Mouse (Mus musculus): Measurements from ENCODE around the gene Phf24.

Phf24 gene

GRCm38 (mm10) chr4:42916617-42917401, at the start of gene Phf24:
TSS of gene Phf24 (plus strand) at chr4:42916660.
- DNase-seq (ENCODE audit: low spot score) = no peak

GRCm38 (mm10) chr4:42867390-42867789, 49.1 kb upstream of the Phf24 start:
- no peak for DNase-seq (ENCODE audit: low spot score)

- no peak for DNase-seq (ENCODE audit: low spot score)
Measured at GRCm38 (mm10) chr4:42868193-42868592, 48.3 kb upstream of the Phf24 start.

- no peak for DNase-seq (ENCODE audit: low spot score)
Measured at GRCm38 (mm10) chr4:42870748-42871147, 45.7 kb upstream of the Phf24 start.

DNA sequence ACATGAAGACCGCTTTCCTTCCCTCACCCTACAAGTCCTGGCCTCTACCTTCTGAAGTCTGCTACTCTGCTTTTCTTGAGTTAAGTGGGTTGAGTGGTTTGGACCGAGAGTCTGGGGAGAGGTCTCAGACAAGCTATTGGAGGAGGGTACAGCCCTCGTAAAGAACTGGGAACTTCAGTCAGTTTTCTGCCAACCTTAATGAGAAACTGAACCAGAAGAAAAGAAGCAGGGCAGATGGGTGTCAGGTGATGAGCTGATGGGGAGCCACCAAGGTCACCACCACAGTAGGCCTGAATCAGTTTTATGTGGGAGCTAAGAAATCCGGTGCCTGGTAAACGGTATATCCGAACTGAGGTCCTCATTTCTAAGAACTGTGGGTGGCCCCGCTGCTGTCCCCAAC, 44.3 kb upstream of the Phf24 start:
- no peak for DNase-seq (ENCODE audit: low spot score)

- no peak for DNase-seq (ENCODE audit: low spot score)
Measured at GRCm38 (mm10) chr4:42872746-42873435, 43.6 kb upstream of the Phf24 start.

DNA sequence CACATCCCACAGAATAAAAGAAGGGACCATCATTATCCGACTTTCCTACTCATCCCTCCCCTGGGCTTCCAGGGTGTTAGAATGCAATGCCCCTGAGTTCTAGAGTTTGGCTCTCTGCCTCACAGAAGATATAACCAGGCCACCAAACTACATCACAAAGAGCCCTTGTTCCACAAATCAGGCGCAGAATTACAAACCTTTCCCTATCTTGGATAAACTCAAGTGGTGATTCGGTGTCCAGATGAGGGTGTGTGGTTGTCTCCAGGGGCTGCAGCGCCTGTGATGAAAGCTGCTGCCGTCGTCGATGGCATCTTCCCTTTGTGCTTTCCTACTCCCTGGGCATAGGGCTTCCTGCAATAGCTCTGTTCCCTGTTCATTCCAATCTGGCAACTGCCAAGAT, 42.3 kb upstream of the Phf24 start, which contains the start of gene Fam205c:
Gene Fam205c (minus strand): TSS at position 101 of the 400 bp plus-strand sequence.
- no peak for DNase-seq (ENCODE audit: low spot score)

- no peak for DNase-seq (ENCODE audit: low spot score)
Measured at GRCm38 (mm10) chr4:42876586-42877291, 39.7 kb upstream of the Phf24 start.

GRCm38 (mm10) chr4:42877657-42878056, 38.8 kb upstream of the Phf24 start:
- no peak for DNase-seq (ENCODE audit: low spot score)

DNA sequence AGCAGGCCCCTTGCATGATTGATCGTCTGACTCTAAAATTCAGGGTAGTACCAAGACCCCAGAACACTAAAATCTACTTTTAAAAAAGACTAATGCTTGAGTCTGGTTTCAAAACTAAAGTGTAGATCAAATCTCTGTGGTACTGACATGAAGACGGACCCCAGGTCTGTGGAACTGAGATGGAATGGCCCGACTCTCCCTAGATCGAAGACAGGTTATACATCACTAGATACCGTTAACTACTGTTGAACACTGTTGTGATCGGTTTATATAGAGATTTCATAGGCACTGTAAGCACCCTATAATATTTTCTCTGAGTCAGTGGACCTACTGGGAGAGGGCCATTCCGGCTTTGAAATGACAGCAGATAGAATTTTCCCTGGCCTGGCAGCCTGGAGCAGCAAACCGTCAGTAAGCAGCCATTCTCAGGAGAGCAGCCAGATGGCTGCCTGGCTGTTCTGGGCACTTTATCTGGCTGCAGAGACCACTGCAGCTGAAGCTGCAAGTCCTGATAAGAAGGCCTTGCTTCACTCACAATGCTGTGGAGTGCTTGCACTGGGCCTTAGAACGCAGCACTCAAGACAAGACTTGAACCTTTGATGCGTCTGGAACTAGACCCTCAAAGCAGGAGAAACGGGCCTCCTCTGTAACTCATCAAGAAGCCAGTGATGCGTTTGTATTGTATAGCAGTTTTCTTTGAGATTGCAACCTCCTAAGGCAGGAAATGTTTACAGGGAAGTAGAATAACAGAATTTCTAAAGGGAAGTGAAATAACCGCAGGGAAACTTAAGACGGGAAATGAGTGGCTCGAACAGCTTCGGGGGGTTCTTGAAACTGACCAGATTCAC, 36.4 kb upstream of the Phf24 start:
- no peak for DNase-seq (ENCODE audit: low spot score)

- DNase-seq (ENCODE audit: low spot score) = no peak
Measured at GRCm38 (mm10) chr4:42880677-42880948, 35.8 kb upstream of the Phf24 start.

- no peak for DNase-seq (ENCODE audit: low spot score)
Measured at GRCm38 (mm10) chr4:42886926-42887325, 29.5 kb upstream of the Phf24 start.

DNA sequence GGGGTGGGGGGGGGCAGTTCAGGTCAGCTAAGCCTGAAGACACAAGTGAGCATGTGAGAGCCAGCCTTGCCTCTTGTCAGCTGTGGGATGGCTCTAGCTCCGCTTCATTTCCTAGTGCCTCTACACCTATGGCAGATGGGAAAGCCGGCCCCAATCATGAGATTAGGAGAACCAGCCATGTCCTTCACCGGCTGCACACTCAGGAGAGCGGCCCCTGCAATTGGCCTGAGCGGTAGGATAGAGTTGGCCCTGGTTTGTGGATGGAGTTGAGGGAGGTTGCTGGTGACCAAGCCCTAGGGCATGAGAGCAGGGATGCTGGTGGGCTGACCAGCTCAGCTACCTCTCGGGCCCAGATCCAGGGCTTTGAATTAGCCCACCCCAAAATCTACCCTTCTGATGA, 27.7 kb upstream of the Phf24 start:
- DNase-seq (ENCODE audit: low spot score) = no peak

DNA sequence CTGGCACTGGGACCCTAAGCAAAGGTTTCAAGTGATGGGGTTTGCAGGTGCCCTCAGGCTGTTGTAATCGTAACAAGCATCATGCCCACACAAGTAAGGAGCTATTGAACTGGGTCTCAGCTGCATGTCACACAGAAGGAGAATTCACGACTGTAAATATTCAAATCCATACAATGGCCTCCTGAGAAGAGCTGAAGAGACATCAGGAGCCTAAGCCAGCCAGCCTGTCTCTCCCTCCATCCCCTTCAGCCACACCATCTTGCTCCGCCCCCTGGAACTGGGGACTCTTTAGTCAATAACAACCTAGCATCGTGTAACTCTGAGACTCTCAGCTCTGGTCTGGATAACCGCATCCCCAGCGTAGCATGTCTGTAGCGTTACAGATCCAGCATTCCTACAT, 25.3 kb upstream of the Phf24 start:
- no peak for DNase-seq (ENCODE audit: low spot score)

DNA sequence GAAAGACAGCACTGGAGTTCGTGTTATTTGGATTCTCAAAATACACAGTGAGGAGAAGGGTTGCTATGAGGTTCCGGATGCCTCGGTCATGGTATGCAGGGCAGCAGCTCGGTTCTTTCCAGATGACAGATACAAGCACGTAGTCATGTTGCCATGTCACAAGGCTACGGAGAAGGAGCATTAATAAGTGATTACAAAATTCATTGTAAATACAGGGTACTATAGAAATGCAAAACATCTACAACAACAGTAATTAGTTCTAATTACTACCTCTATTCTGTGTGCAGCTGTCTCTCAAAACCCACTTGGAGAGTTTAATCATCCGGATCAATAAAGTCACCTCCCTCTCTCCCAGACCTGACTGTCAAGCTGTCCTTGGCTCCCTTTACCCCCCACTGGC, 21.3 kb upstream of the Phf24 start:
- no peak for DNase-seq (ENCODE audit: low spot score)

GRCm38 (mm10) chr4:42898914-42899313, 17.5 kb upstream of the Phf24 start:
- no peak for DNase-seq (ENCODE audit: low spot score)

DNA sequence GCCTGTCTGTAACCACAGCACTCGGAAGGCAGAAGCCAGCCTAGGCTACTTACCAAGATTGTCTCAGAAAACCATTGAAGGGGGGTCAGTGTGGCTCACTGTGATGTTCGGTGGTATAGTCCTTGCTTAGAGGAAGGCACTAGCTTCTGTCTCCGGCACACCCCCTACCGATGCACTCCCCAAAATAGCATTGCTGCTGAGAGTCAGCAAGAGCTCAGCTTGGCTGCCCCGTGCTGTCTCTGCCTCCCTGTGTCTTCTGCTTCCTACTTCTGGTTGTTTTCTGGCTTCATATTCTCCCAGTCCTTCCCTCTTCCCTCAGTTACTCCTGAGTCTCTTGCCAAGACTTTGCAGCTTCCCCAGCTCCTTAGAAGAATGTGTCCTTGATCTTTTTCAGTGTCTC, 15.6 kb upstream of the Phf24 start:
- DNase-seq (ENCODE audit: low spot score) = no peak

GRCm38 (mm10) chr4:42902174-42902573, 14.3 kb upstream of the Phf24 start:
- DNase-seq (ENCODE audit: low spot score) = no peak

DNA sequence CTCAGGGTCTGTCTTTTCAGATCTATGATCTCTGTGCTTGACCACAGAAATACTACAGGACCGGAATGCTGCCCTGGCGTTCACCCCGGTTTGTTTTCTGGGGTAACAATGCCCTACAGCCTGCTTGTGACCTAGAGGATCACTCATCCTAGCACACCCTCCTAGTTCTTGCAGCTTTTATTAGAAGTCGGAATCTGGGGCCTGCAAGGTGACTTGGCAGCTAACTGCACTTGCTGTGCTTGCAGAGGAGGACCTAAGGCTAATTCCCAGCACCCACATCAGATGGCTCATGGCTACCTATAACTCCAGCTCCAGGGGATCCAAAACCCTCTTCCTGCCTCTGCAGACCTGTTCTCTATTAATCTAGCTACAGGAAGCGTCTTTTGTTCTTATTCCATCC, 13.7 kb upstream of the Phf24 start:
- DNase-seq (ENCODE audit: low spot score) = no peak

DNA sequence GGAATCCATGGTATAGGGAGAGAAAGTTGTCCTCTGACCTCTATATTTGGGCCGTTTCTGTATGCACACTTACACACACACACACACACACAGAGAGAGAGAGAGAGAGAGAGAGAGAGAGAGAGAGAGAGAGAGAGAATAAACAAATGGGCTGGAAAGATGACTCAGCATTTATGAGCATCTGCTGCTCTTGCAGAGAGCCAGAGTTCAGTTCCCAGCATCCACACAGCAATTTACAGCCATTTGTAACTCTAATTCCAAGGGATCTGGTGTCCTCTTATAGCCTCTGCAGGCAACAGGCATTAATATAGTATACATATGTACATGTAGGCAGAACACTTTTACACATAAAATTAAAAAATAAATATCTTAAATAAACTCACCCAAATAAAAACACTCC, 12.5 kb upstream of the Phf24 start:
- no peak for DNase-seq (ENCODE audit: low spot score)

DNA sequence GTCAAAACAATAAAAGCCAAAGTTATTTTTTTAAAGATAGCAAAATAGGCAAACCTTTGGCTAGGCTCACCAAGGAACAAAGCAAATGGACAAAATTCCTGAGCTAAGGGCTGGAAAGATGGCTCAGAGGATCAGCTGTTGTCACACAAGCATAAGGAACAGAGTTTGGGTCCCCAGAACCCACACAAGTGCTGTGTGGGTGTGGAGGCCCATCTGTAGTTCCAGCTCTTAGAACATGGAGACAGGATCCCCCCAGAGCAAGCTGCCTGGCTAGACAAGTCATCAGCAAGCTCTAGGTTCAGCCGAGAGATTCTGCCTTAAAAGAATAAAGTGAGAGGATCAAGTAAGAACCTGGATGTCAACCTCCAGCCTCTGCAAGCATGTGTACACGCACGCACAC, 11.9 kb upstream of the Phf24 start:
- DNase-seq (ENCODE audit: low spot score) = no peak

DNA sequence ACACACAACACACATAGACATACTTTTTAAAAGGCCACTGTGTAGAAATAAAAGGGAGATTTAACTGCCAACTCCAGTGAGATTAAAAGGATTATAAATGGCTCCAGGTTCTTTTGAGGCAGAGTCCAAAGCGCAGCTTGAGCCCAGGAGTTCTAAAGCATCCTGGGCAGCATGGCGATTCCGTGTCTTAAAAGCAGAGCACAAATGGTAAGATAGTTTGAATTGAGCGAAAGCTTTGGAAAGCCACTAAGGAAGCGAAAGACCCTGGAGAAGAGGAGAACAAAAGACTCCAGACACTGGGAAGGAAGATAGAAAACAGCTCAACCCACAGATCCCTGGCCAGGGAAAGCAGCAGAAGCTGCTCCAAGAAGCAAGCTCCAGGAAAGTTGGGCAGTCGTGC, 11.5 kb upstream of the Phf24 start:
- DNase-seq (ENCODE audit: low spot score) = no peak
